Mouse (Mus musculus) testis, adult 2 months (tissue): ENCODE data around the gene 5430402E10Rik. TPM values are rescaled to one million over a fixed set of nuclear protein-coding genes. Genes with fewer than 3 reads are reported as not detected.
"Not testable (repeated sequence)": the region's sequence is repeated elsewhere in the genome, so short reads cannot be mapped to it uniquely, and the experiment has no call there.

Source experiments
- H3K27ac ChIP-seq: fragments of 200-500 bp; 2 replicates; pipeline ENCODE4 v1.5.1; 2012; ENCODE audit warnings: low read depth, low read length; ENCODE audit not compliant: control insufficient read depth, insufficient read depth
- H3K27me3 ChIP-seq: fragments of 200-500 bp; 2 replicates; pipeline ENCODE4 v1.6.1; 2012; ENCODE audit warnings: mild to moderate bottlenecking, low read length, moderate library complexity; ENCODE audit not compliant: control insufficient read depth, insufficient read depth
- H3K36me3 ChIP-seq: fragments of 200-500 bp; 2 replicates; pipeline ENCODE4 v1.6.1; 2012; ENCODE audit warnings: mild to moderate bottlenecking, low read length; ENCODE audit not compliant: control insufficient read depth, insufficient read depth
- H3K4me1 ChIP-seq: fragments of 200-500 bp; 2 replicates; pipeline ENCODE4 v1.6.1; 2012; ENCODE audit warnings: low read length; ENCODE audit not compliant: control insufficient read depth, insufficient read depth
- H3K4me3 ChIP-seq: fragments of 200-500 bp; 2 replicates; pipeline ENCODE4 v1.5.1; 2012; ENCODE audit warnings: low read depth, mild to moderate bottlenecking, low read length, moderate library complexity, mixed read lengths; ENCODE audit not compliant: control insufficient read depth
- polyA plus RNA-seq: library from polyadenylated mRNA; depleted of rRNA; stranded (reverse); fragments of >200 nt; gene quantifications from 2 replicates; pipeline ENCODE4 v1.2.3, GENCODE M21; 2012; rRNA removed

The 5430402E10Rik gene
- not detected in 2 replicates for polyA plus RNA-seq

GRCm38 (mm10) chrX:77924962-77925361 lies at the start of gene 5430402E10Rik:
Gene 5430402E10Rik (minus strand): TSS chrX:77925062.
- not testable (repeated sequence) for H3K27ac ChIP-seq, H3K4me3 ChIP-seq, H3K27me3 ChIP-seq, H3K4me1 ChIP-seq, H3K36me3 ChIP-seq

GRCm38 (mm10) chrX:77880033-77880432 lies 44.8 kb downstream of the 5430402E10Rik start:
- not testable (repeated sequence) for H3K4me1 ChIP-seq, H3K36me3 ChIP-seq, H3K27me3 ChIP-seq, H3K27ac ChIP-seq, H3K4me3 ChIP-seq

Other genes starting within 250 kb of the 5430402E10Rik start
- 1.6 and 2.4 TPM in 2 replicates for gene Prkx, start 128.8 kb downstream of the 5430402E10Rik start, polyA plus RNA-seq
- not detected in 2 replicates for gene Pbsn, start 71.4 kb downstream of the 5430402E10Rik start, polyA plus RNA-seq
- gene Gm14744, start 60.3 kb downstream of the 5430402E10Rik start, polyA plus RNA-seq, result not detected in 2 replicates
- not detected in 2 replicates for gene Obp1a, start 166.3 kb upstream of the 5430402E10Rik start, polyA plus RNA-seq
- gene Gm5938, start 200.4 kb upstream of the 5430402E10Rik start, polyA plus RNA-seq, result not detected in 2 replicates